Mouse (Mus musculus): Measurements from ENCODE around the gene Ccdc59. TPM values are rescaled to one million over a fixed set of nuclear protein-coding genes. Genes with fewer than 3 reads are reported as not detected.

Ccdc59 gene
- 26.7 and 26.8 TPM in 2 replicates for polyA plus RNA-seq (2012; rRNA removed)

DNA sequence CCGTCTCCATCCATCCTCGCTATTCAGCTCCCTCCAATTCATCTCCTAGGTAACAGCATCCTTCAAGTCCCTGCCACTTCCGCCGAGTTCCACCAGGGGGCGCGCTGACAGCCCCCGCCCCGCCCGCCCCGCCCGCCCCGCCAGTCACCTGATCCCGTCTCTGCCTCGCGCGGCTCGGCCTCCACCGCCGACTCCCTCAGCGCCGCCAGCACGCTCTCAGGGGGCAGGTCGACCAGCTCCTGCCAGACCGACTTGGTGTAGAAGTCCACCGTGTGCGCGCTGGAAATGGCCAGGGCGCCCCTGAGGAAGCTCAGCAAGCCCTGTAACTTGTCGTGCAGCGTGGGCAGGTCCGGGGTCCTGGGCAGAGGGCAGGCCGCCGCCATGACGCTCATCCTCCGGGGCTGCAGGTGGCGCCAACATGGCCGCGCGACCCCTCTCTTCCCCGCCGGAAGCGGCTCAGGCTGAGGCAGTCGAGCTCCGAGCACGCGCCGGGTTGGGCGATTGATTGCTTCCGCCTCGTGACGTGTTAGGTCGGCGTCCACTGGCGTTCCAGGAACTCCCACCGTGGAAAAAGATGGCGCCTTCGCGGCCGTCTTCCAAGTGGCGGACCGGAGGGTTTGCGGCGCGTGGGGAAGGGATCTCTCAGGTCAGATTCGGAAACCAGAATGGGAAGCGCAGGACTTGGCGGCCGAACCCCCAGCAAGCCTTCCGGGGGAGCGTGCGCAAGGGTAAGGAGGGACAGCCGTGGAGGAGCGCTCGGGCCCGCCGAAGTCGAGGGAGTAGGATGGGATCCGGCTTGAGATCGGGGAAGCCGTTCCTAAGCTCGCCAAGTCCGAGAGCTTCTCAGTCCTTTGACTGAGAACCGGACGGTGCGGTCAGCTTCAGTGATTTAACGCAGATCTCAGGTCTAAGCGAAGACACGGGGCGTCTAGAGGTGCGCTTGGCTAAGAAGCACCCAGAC is at the start of gene Ccdc59, which contains the start of gene Mettl25:
Gene Ccdc59, plus strand, starts transcription at position 140 of the 961 bp plus-strand sequence.
Gene Mettl25, minus strand, starts transcription at position 453 of the 961 bp plus-strand sequence.

Other genes starting within 250 kb of the Ccdc59 start
- 15.5 and 16.5 TPM in 2 replicates for gene Mettl25, start 313 bp downstream of the Ccdc59 start, polyA plus RNA-seq (2012; rRNA removed)

Measured in central nervous system, embryonic 18 days (tissue).